Comparison of ENCODE assay signal across 25 mouse cellular contexts in genomic region chr2:166581881-166582583, GRCm38 (mm10).
DNase-seq lines count a peak whose midpoint lies in the region; ATAC-seq lines count a peak whose summit lies in the region.
"Had no signal": no experiment of that assay in that cellular context is flagged by ENCODE, and none has a peak within 500 bp of the region (broad histone marks: within the 10 kb centered on the region; RNA-seq: fewer than 3 reads in every experiment).

No protein-coding gene starts in this region.

- 89% methylated on average over 21 of the region's 21 CpGs for WGBS in forebrain, embryonic 15.5 days
- WGBS in liver, embryonic 12.5 days (ENCODE audit: insufficient replicate concordance) = 92% methylated on average over 21 of the region's 21 CpGs

- intact Hi-C loops in left cerebral cortex, postnatal 36 days (cut with DNase I) = no loop called here
- intact Hi-C loops in gastrocnemius, postnatal 36 days (cut with DNase I) = loop anchor here (10.0 kb wide), 1 partner anchor 1573 kb away; no protein-coding TSS in a partner anchor

- peaks cover 29% of the 10 kb centered on the region for H3K36me3 ChIP-seq in forebrain, embryonic 15.5 days
- peaks cover 88% of the 10 kb centered on the region for H3K36me3 ChIP-seq in liver, embryonic 12.5 days

- H3K4me2 ChIP-seq in forebrain, embryonic 15.5 days (replicated peaks) = no peak overlapping the region
- H3K4me2 ChIP-seq in liver, embryonic 12.5 days = no peak overlapping the region
- H3K4me2 ChIP-seq: embryonic facial prominence, embryonic 12.5 days; heart, embryonic 11.5 days; hindbrain, embryonic 15.5 days; liver, embryonic 11.5 days; lung, embryonic 14.5 days; neural tube, embryonic 12.5 days had no signal

- H3K9ac ChIP-seq in forebrain, embryonic 15.5 days (replicated peaks) = no peak overlapping the region
- H3K9ac ChIP-seq in liver, embryonic 12.5 days = no peak overlapping the region
- H3K9ac ChIP-seq: embryonic facial prominence, embryonic 12.5 days; forebrain, postnatal 0 days; hindbrain, embryonic 15.5 days; lung, embryonic 14.5 days; neural tube, embryonic 12.5 days had no signal

- no peaks in the 10 kb centered on the region for H3K4me1 ChIP-seq in forebrain, embryonic 15.5 days
- no peaks in the 10 kb centered on the region for H3K4me1 ChIP-seq in liver, embryonic 12.5 days
- H3K4me1 ChIP-seq: embryonic facial prominence, embryonic 12.5 days; hindbrain, embryonic 15.5 days; limb, embryonic 10.5 days; midbrain, embryonic 10.5 days; neural tube, embryonic 12.5 days had no signal

- H3K27me3 ChIP-seq in forebrain, embryonic 15.5 days = no peaks in the 10 kb centered on the region
- no peaks in the 10 kb centered on the region for H3K27me3 ChIP-seq in liver, embryonic 12.5 days (replicated peaks)
- H3K27me3 ChIP-seq: embryonic facial prominence, embryonic 12.5 days; hindbrain, embryonic 15.5 days; neural tube, embryonic 12.5 days; Patski had no signal

- DNase-seq in layer of hippocampus, adult 9-11 months = peak; percentile 50
- no peak for DNase-seq in layer of hippocampus, postnatal 10 days (ENCODE audit: low spot score in 2 of 2)
- DNase-seq in 3T3-L1 (ENCODE audit: low read depth, low spot score) = peak; percentile 32
- peak; percentile 88 for DNase-seq in adrenal gland, postnatal 10 days
- peak; percentile 73 to 76 for DNase-seq in left cerebral cortex, postnatal 36 days (ENCODE audit: low spot score in 2 of 2)
- no peak for DNase-seq in gastrocnemius, postnatal 36 days
- DNase-seq: cerebellum, adult 8-10 months; forebrain, postnatal 0 days; gastrocnemius, postnatal 25 days; heart, postnatal 36 days; lung, embryonic 14.5 days; lung, postnatal 4 days; retina, postnatal 1 day had no signal

- no peak overlapping the region for H3K27ac ChIP-seq in forebrain, embryonic 15.5 days (replicated peaks)
- no peak overlapping the region for H3K27ac ChIP-seq in liver, embryonic 12.5 days
- H3K27ac ChIP-seq: embryonic facial prominence, embryonic 12.5 days; hindbrain, embryonic 15.5 days; limb, embryonic 10.5 days; midbrain, embryonic 10.5 days; neural tube, embryonic 12.5 days had no signal

- no peak overlapping the region for H3K4me3 ChIP-seq in forebrain, embryonic 15.5 days
- no peak overlapping the region for H3K4me3 ChIP-seq in liver, embryonic 12.5 days
- H3K4me3 ChIP-seq: embryonic facial prominence, embryonic 12.5 days; hindbrain, embryonic 15.5 days; limb, embryonic 10.5 days; midbrain, embryonic 10.5 days; neural tube, embryonic 12.5 days had no signal

- no peaks in the 10 kb centered on the region for H3K9me3 ChIP-seq in forebrain, embryonic 15.5 days
- H3K9me3 ChIP-seq in liver, embryonic 12.5 days (replicated peaks) = no peaks in the 10 kb centered on the region
- H3K9me3 ChIP-seq: embryonic facial prominence, embryonic 12.5 days; hindbrain, embryonic 15.5 days; limb, embryonic 10.5 days; midbrain, embryonic 10.5 days; neural tube, embryonic 12.5 days had no signal

- ATAC-seq in forebrain, embryonic 15.5 days (replicated peaks) = no peak
- no peak for ATAC-seq in liver, embryonic 12.5 days
- ATAC-seq: activated CD4-positive, CD25-positive, alpha-beta regulatory T cell, adult 4 months; forebrain, postnatal 0 days; intestine, embryonic 16.5 days; Patski had no signal

Comparison
In these comparisons a context has a peak if more than half of its experiments do, and no peak if none do; other contexts are left out.
1. DNase-seq: peak in layer of hippocampus, adult 9-11 months (single experiment), 3T3-L1 (single experiment), adrenal gland, postnatal 10 days (single experiment) and left cerebral cortex, postnatal 36 days (2 of 2); none in layer of hippocampus, postnatal 10 days (0 of 2) and gastrocnemius, postnatal 36 days (0 of 2).